Mouse (Mus musculus): ENCODE results near the gene Polr3b. TPM values are rescaled to one million over a fixed set of nuclear protein-coding genes. Genes with fewer than 3 reads are reported as not detected.

The Polr3b gene
- total RNA-seq, 2 experiments from 2014 or later = 11.7 to 12.1 TPM

GRCm38 (mm10) chr10:84656618-84657017 lies 34.5 kb downstream of the Polr3b start:
- intact Hi-C loops (cut with DNase I) = no loop called here

GRCm38 (mm10) chr10:84657437-84658087 lies 35.5 kb downstream of the Polr3b start:
- DNase-seq = peak; percentile 21 to 27

More at GRCm38 (mm10) chr10:84656618-84657017, 34.5 kb downstream of the Polr3b start:
- DNase-seq = peak; percentile 65 to 79

GRCm38 (mm10) chr10:84658088-84658848 lies 36.2 kb downstream of the Polr3b start:
- intact Hi-C loops (cut with DNase I) = no loop called here
- DNase-seq = no peak

More at GRCm38 (mm10) chr10:84657437-84658087, 35.5 kb downstream of the Polr3b start:
- intact Hi-C loops (cut with DNase I) = no loop called here

- intact Hi-C loops (cut with DNase I) = no loop called here
- no peak for DNase-seq
These were observed 37.2 kb downstream of the Polr3b start for GRCm38 (mm10) chr10:84659281-84659680.

- DNase-seq = no peak
- intact Hi-C loops (cut with DNase I) = no loop called here
These were observed 40.0 kb downstream of the Polr3b start for GRCm38 (mm10) chr10:84662138-84662537.

- intact Hi-C loops (cut with DNase I) = no loop called here
- DNase-seq = no peak
These were observed 43.7 kb downstream of the Polr3b start for GRCm38 (mm10) chr10:84665713-84666260.

GRCm38 (mm10) chr10:84675653-84676052 lies 53.6 kb downstream of the Polr3b start:
- DNase-seq = no peak
- intact Hi-C loops (cut with DNase I) = no loop called here

GRCm38 (mm10) chr10:84676511-84676910 lies 54.4 kb downstream of the Polr3b start:
- no peak for DNase-seq
- intact Hi-C loops (cut with DNase I) = no loop called here

GRCm38 (mm10) chr10:84677871-84678270 lies 55.8 kb downstream of the Polr3b start:
- intact Hi-C loops (cut with DNase I) = no loop called here
- DNase-seq = no peak

- DNase-seq = no peak
- intact Hi-C loops (cut with DNase I) = no loop called here
These were observed 56.3 kb downstream of the Polr3b start for GRCm38 (mm10) chr10:84678441-84678840.

- intact Hi-C loops (cut with DNase I) = no loop called here
- no peak for DNase-seq
These were observed 63.5 kb downstream of the Polr3b start for GRCm38 (mm10) chr10:84685444-84686121.

- peak; percentile 20 to 32 for DNase-seq
These were observed 64.0 kb downstream of the Polr3b start for GRCm38 (mm10) chr10:84686122-84686497.

GRCm38 (mm10) chr10:84686705-84687104 lies 64.6 kb downstream of the Polr3b start:
- DNase-seq = peak; percentile 30 to 45
- intact Hi-C loops (cut with DNase I) = no loop called here

More at GRCm38 (mm10) chr10:84686122-84686497, 64.0 kb downstream of the Polr3b start:
- intact Hi-C loops (cut with DNase I) = no loop called here

GRCm38 (mm10) chr10:84687736-84688135 lies 65.6 kb downstream of the Polr3b start:
- DNase-seq = no peak
- intact Hi-C loops (cut with DNase I) = no loop called here

GRCm38 (mm10) chr10:84689846-84690245 lies 67.8 kb downstream of the Polr3b start:
- intact Hi-C loops (cut with DNase I) = no loop called here
- DNase-seq = no peak

GRCm38 (mm10) chr10:84690818-84691217 lies 68.7 kb downstream of the Polr3b start:
- intact Hi-C loops (cut with DNase I) = no loop called here

GRCm38 (mm10) chr10:84691692-84692091 lies 69.6 kb downstream of the Polr3b start:
- DNase-seq = no peak
- intact Hi-C loops (cut with DNase I) = no loop called here

More at GRCm38 (mm10) chr10:84690818-84691217, 68.7 kb downstream of the Polr3b start:
- DNase-seq = no peak

- intact Hi-C loops (cut with DNase I) = no loop called here
- no peak for DNase-seq
These were observed 71.9 kb downstream of the Polr3b start for GRCm38 (mm10) chr10:84693841-84694638.

GRCm38 (mm10) chr10:84700236-84700987 lies 78.3 kb downstream of the Polr3b start:
- intact Hi-C loops (cut with DNase I) = loop anchor here (1.0 kb wide), 1 partner anchor 27 kb away; no protein-coding TSS in a partner anchor
- no peak for DNase-seq
